Mouse (Mus musculus) lung, adult 2 months (tissue): ENCODE measurements around the gene Zfp628. TPM values are rescaled to one million over a fixed set of nuclear protein-coding genes. Genes with fewer than 3 reads are reported as not detected.

ENCODE experiments used
- DNase-seq: peaks from one replicate; pipeline ENCODE4 v3.0.0; 2022
- H3K4me1 ChIP-seq: fragments of 200-500 bp; 2 replicates; pipeline ENCODE4 v1.6.1; 2011; ENCODE audit warnings: low read length; ENCODE audit not compliant: control insufficient read depth, insufficient read depth
- H3K4me3 ChIP-seq: fragments of 200-500 bp; replicated peaks from 2 replicates; pipeline ENCODE3; 2011; ENCODE audit warnings: low read depth, mild to moderate bottlenecking, control low read depth, low read length; ENCODE audit errors: extremely low read depth
- CTCF ChIP-seq: fragments of 200-500 bp; IDR thresholded peaks from 2 replicates; pipeline ENCODE4 v1.5.1; 2011; ENCODE audit warnings: mild to moderate bottlenecking, low read length, control low read depth; ENCODE audit not compliant: insufficient read depth
- POLR2A ChIP-seq: fragments of 200-500 bp; IDR thresholded peaks from 2 replicates; pipeline ENCODE4 v1.6.1; 2011; ENCODE audit warnings: low read depth, mild to moderate bottlenecking, control low read depth, low read length, borderline replicate concordance; ENCODE audit errors: extremely low read depth
- WGBS: fragments of 180-500 bp; shearing (Covaris S2); methylation state at CpG from one replicate; pipeline ENCODE4 v1.1.7; 2018; 5-methylcytosine and 5-hydroxymethylcytosine counted together
- polyA plus RNA-seq: library from polyadenylated mRNA; depleted of rRNA; stranded (reverse); fragments of >200 nt; gene quantifications from 2 replicates; pipeline ENCODE4 v1.2.3, GENCODE M21; 2012

Zfp628 gene
- polyA plus RNA-seq, 1 experiment = 20.6 TPM

DNA sequence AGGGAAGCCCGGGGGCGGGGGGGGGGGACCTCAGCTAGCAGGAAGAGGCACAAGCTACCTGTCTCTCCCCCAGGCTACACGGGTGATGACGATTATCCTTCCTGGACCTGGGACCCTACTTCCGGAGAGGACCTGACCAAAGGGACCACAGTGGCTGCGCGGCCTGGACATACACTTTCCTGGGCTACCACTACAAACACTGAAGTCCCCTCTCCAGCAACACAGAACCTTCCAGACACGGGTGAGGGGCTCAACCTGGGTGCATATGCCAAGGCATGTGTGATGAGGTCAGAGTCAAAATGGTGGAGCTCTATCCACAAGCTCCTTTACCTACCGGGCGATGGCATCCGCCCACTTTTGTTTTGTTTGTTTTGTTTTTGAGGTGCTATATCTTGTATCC lies 22.4 kb downstream of the Zfp628 start:
- WGBS = 67% methylated on average over 10 of the region's 11 CpGs
- no peak for DNase-seq
- no peak overlapping the region for H3K4me3 ChIP-seq
- TF ChIP-seq POLR2A (no peak), CTCF (no peak)
- no peaks in the 10 kb centered on the region for H3K4me1 ChIP-seq

GRCm38 (mm10) chr7:4938456-4938855 lies 23.4 kb downstream of the Zfp628 start:
- peak; percentile 77 for DNase-seq
- 24% methylated on average over 2 of the region's 2 CpGs for WGBS
- TF ChIP-seq CTCF (peak; percentile 87), POLR2A (no peak)
- Histone ChIP-seq H3K4me1 (no peaks in the 10 kb centered on the region), H3K4me3 (no peak overlapping the region)

DNA sequence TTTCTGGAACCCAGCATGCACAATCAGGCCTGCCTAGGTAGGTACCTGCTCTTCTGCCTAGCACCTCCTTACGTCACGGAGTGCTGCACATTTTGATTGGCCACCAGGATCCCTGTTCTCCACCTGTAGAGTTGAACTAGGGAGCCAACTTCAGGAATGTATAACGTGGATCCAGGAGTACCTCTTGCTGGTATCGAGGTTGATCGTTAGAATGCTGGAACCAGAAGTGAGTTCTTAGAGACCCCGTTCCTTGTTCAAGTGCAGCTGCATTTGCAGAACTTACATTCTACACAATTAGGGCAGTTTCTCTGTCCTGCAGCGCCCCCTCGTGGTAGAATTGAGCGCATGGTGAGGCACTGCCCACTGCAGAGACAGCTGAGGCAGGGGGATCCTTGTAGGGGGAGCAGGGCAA lies 25.1 kb downstream of the Zfp628 start:
- peak; percentile 79 for TF ChIP-seq CTCF
- no peak for TF ChIP-seq POLR2A
- WGBS = 22% methylated on average over 9 of the region's 9 CpGs
- DNase-seq = peak; percentile 80
- Histone ChIP-seq H3K4me1 (no peaks in the 10 kb centered on the region), H3K4me3 (no peak overlapping the region)

DNA sequence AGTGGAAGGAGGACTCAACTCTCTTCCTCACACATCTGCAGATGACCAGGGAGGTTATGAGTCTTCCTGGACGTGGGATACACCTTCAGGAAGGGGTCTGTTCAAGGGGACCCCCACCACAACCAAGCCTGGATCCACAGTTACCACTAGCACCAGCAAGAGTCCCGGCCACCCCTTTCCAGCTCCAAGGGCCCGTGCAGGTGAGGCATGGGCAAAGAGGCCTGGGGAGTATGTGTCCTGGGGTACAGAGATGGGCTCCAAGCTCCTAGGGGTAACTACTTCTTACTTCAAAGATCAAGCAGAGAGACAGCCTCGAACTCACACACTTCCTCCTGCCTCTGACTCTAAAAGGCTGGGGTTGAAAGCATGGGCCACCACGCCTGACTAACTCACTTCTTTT lies 27.7 kb downstream of the Zfp628 start:
- WGBS = 42% methylated on average over 5 of the region's 5 CpGs
- DNase-seq = no peak
- no peak for TF ChIP-seq CTCF
- TF ChIP-seq POLR2A = no peak
- no peaks in the 10 kb centered on the region for H3K4me1 ChIP-seq
- H3K4me3 ChIP-seq = no peak overlapping the region

- 11% methylated on average over 15 of the region's 15 CpGs for WGBS
- H3K4me3 ChIP-seq = peak overlapping the region; percentile 63
- TF ChIP-seq POLR2A (no peak), CTCF (peak; percentile 91)
- no peaks in the 10 kb centered on the region for H3K4me1 ChIP-seq
- DNase-seq = peak; percentile 97
Observed at GRCm38 (mm10) chr7:4943223-4943815, 28.3 kb downstream of the Zfp628 start.

- no peak for DNase-seq
- TF ChIP-seq CTCF = no peak
- no peak for TF ChIP-seq POLR2A
- Histone ChIP-seq H3K4me3 (no peak overlapping the region), H3K4me1 (no peaks in the 10 kb centered on the region)
- 20% methylated on average over 2 of the region's 2 CpGs for WGBS
Observed at GRCm38 (mm10) chr7:4947855-4948254, 32.8 kb downstream of the Zfp628 start.

- Histone ChIP-seq H3K4me3 (no peak overlapping the region), H3K4me1 (no peaks in the 10 kb centered on the region)
- no peak for TF ChIP-seq POLR2A
- TF ChIP-seq CTCF = no peak
- WGBS = 28% methylated on average over 6 of the region's 6 CpGs
- no peak for DNase-seq
Observed at GRCm38 (mm10) chr7:4948386-4948785, 33.4 kb downstream of the Zfp628 start.

- no peak for DNase-seq
- Histone ChIP-seq H3K4me1 (peaks cover 2% of the 10 kb centered on the region), H3K4me3 (no peak overlapping the region)
- TF ChIP-seq CTCF (no peak), POLR2A (no peak)
- WGBS = 77% methylated on average over 19 of the region's 19 CpGs
Observed at GRCm38 (mm10) chr7:4950561-4951342, 35.7 kb downstream of the Zfp628 start.

- H3K4me1 ChIP-seq = peaks cover 2% of the 10 kb centered on the region
- no peak overlapping the region for H3K4me3 ChIP-seq
- TF ChIP-seq POLR2A (no peak), CTCF (no peak)
- DNase-seq = no peak
- WGBS = 26% methylated on average over 10 of the region's 10 CpGs
Observed at GRCm38 (mm10) chr7:4953815-4954445, 38.9 kb downstream of the Zfp628 start.

DNA sequence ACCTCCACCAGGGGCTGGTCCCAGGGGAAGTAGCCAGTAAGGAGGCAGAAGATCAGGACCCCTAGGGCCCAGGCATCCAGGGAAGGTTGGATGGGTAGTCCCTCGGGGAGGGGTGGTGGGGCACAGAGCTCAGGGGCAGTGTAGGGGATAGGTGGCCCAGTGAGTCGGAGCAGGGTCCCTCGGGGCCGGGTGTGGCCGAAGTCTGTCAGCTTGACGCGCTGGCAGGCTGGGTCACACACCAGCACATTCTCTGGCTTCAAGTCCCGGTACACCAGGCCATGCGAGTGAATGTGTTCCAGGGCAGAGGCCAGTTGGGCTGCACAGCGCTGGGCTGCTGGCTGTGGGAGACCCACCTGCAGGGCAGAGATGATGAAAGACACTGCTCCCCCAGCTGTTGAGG lies 42.3 kb downstream of the Zfp628 start:
- TF ChIP-seq CTCF (no peak), POLR2A (no peak)
- 82% methylated on average over 10 of the region's 10 CpGs for WGBS

More for the DNA sequence above, 42.3 kb downstream of the Zfp628 start:
- DNase-seq = no peak
- H3K4me1 ChIP-seq = peaks cover 2% of the 10 kb centered on the region
- no peak overlapping the region for H3K4me3 ChIP-seq
